Mouse (Mus musculus) kidney, embryonic 16.5 days (tissue): ENCODE results near the gene Hs6st3. TPM values are rescaled to one million over a fixed set of nuclear protein-coding genes. Genes with fewer than 3 reads are reported as not detected.

ENCODE experiments used
- ATAC-seq: fragments of 200-750 bp; cut with Nextera tagmentation; 2 replicates; pipeline ENCODE4 v1.8.0; 2017; ENCODE audit warnings: moderate TSS enrichment; ENCODE audit not compliant: low FRiP score, low TSS enrichment
- H3K27ac ChIP-seq: fragments of 300-500 bp; sonication (generic); 2 replicates; pipeline ENCODE4 v1.5.1; 2014; ENCODE audit warnings: low read length
- H3K27me3 ChIP-seq: fragments of 300-500 bp; sonication (generic); 2 replicates; pipeline ENCODE4 v1.6.1; 2014; ENCODE audit warnings: low read length, control low read depth, mixed read lengths; ENCODE audit not compliant: insufficient read depth
- H3K36me3 ChIP-seq: fragments of 300-500 bp; sonication (generic); 2 replicates; pipeline ENCODE4 v1.6.1; 2014; ENCODE audit warnings: low read length, control low read depth, mixed read lengths; ENCODE audit not compliant: insufficient read depth
- H3K4me1 ChIP-seq: fragments of 300-500 bp; sonication (generic); 2 replicates; pipeline ENCODE4 v1.6.1; 2014; ENCODE audit warnings: low read length, control low read depth, mixed read lengths; ENCODE audit not compliant: insufficient read depth
- H3K4me2 ChIP-seq: fragments of 300-500 bp; sonication (generic); replicated peaks from 2 replicates; pipeline ENCODE4 v1.6.1; 2014; ENCODE audit warnings: low read depth, low read length
- H3K4me3 ChIP-seq: fragments of 300-500 bp; sonication (generic); 2 replicates; pipeline ENCODE4 v1.5.1; 2014; ENCODE audit warnings: mild to moderate bottlenecking, low read length
- H3K9ac ChIP-seq: fragments of 300-500 bp; sonication (generic); replicated peaks from 2 replicates; pipeline ENCODE4 v1.6.1; 2014; ENCODE audit warnings: low read length
- H3K9me3 ChIP-seq: fragments of 300-500 bp; sonication (generic); 2 replicates; pipeline ENCODE4 v1.6.1; 2016; ENCODE audit warnings: low read length, control low read depth
- WGBS: fragments of 180-500 bp; shearing (Covaris S2); extraction: QIAGEN DNeasy Blood & Tissue Kit; methylation state at CpG from one replicate; pipeline ENCODE4 v1.1.7; 2014; 5-methylcytosine and 5-hydroxymethylcytosine counted together
- polyA plus RNA-seq: library from polyadenylated mRNA; unstranded; fragments of >200 nt; fragmentation: Nextera tagmentation; extraction: Ambion mirVana; gene quantifications from 2 replicates; pipeline ENCODE4 v1.2.1, GENCODE M21; 2015

The Hs6st3 gene
- polyA plus RNA-seq, 1 experiment from 2014 or later, result 0.09 TPM

GRCm38 (mm10) chr14:119717323-119717722 lies 579.2 kb downstream of the Hs6st3 start:
- Histone ChIP-seq H3K4me2 (no peak overlapping the region), H3K4me1 (no peaks in the 10 kb centered on the region), H3K9me3 (no peaks in the 10 kb centered on the region), H3K9ac (no peak overlapping the region), H3K27ac (no peak overlapping the region), H3K36me3 (no peaks in the 10 kb centered on the region), H3K4me3 (no peak overlapping the region), H3K27me3 (no peaks in the 10 kb centered on the region)
- ATAC-seq, result no peak; the same call in 1 of the 2 replicates
- 53% methylated on average over 1 of the region's 1 CpGs for whole genome bisulfite sequencing

- no peaks in the 10 kb centered on the region for H3K4me1 ChIP-seq
- no peaks in the 10 kb centered on the region for H3K9me3 ChIP-seq
- no peak overlapping the region for H3K4me3 ChIP-seq
- ATAC-seq, result no peak
- H3K36me3 ChIP-seq, result no peaks in the 10 kb centered on the region
- H3K4me2 ChIP-seq, result no peak overlapping the region
- H3K9ac ChIP-seq, result no peak overlapping the region
- WGBS, result 86% methylated on average over 6 of the region's 6 CpGs
- no peaks in the 10 kb centered on the region for H3K27me3 ChIP-seq
- H3K27ac ChIP-seq, result no peak overlapping the region
Measured at GRCm38 (mm10) chr14:119725102-119725501, 587.0 kb downstream of the Hs6st3 start.

GRCm38 (mm10) chr14:119731436-119732080 lies 593.4 kb downstream of the Hs6st3 start:
- H3K4me3 ChIP-seq, result no peak overlapping the region
- H3K36me3 ChIP-seq, result no peaks in the 10 kb centered on the region
- H3K9ac ChIP-seq, result no peak overlapping the region
- H3K9me3 ChIP-seq, result no peaks in the 10 kb centered on the region
- H3K27ac ChIP-seq, result no peak overlapping the region
- H3K4me1 ChIP-seq, result no peaks in the 10 kb centered on the region
- no peak overlapping the region for H3K4me2 ChIP-seq
- WGBS, result 84% methylated on average over 7 of the region's 7 CpGs
- H3K27me3 ChIP-seq, result no peaks in the 10 kb centered on the region
- ATAC-seq, result no peak

- Histone ChIP-seq H3K9me3 (no peaks in the 10 kb centered on the region), H3K4me2 (no peak overlapping the region), H3K27ac (no peak overlapping the region), H3K4me1 (no peaks in the 10 kb centered on the region), H3K36me3 (no peaks in the 10 kb centered on the region), H3K4me3 (no peak overlapping the region), H3K27me3 (no peaks in the 10 kb centered on the region), H3K9ac (no peak overlapping the region)
- no peak for ATAC-seq
- WGBS, result 94% methylated on average over 4 of the region's 4 CpGs
Measured at GRCm38 (mm10) chr14:119732219-119732618, 594.1 kb downstream of the Hs6st3 start.

- no peak overlapping the region for H3K4me2 ChIP-seq
- H3K4me3 ChIP-seq, result no peak overlapping the region
- H3K9ac ChIP-seq, result no peak overlapping the region
- ATAC-seq, result no peak
- WGBS, result 84% methylated on average over 5 of the region's 5 CpGs
- no peak overlapping the region for H3K27ac ChIP-seq
- H3K36me3 ChIP-seq, result no peaks in the 10 kb centered on the region
- no peaks in the 10 kb centered on the region for H3K27me3 ChIP-seq
- H3K4me1 ChIP-seq, result no peaks in the 10 kb centered on the region
- H3K9me3 ChIP-seq, result no peaks in the 10 kb centered on the region
Measured at GRCm38 (mm10) chr14:119737408-119737961, 599.3 kb downstream of the Hs6st3 start.

GRCm38 (mm10) chr14:119741791-119742190 lies 603.6 kb downstream of the Hs6st3 start:
- no peaks in the 10 kb centered on the region for H3K4me1 ChIP-seq
- H3K9ac ChIP-seq, result no peak overlapping the region
- no peak overlapping the region for H3K4me2 ChIP-seq
- no peaks in the 10 kb centered on the region for H3K36me3 ChIP-seq
- ATAC-seq, result no peak
- H3K27me3 ChIP-seq, result no peaks in the 10 kb centered on the region
- no peak overlapping the region for H3K27ac ChIP-seq
- 86% methylated on average over 1 of the region's 1 CpGs for WGBS
- H3K4me3 ChIP-seq, result no peak overlapping the region
- H3K9me3 ChIP-seq, result no peaks in the 10 kb centered on the region

GRCm38 (mm10) chr14:119761376-119761775 lies 623.2 kb downstream of the Hs6st3 start:
- WGBS, result 84% methylated on average over 7 of the region's 7 CpGs
- no peak for ATAC-seq
- no peaks in the 10 kb centered on the region for H3K36me3 ChIP-seq
- H3K27ac ChIP-seq, result no peak overlapping the region
- H3K9ac ChIP-seq, result no peak overlapping the region
- no peaks in the 10 kb centered on the region for H3K27me3 ChIP-seq
- H3K4me3 ChIP-seq, result no peak overlapping the region
- H3K4me1 ChIP-seq, result no peaks in the 10 kb centered on the region
- no peaks in the 10 kb centered on the region for H3K9me3 ChIP-seq
- H3K4me2 ChIP-seq, result no peak overlapping the region

- WGBS, result 79% methylated on average over 4 of the region's 4 CpGs
- no peak overlapping the region for H3K4me2 ChIP-seq
- H3K36me3 ChIP-seq, result no peaks in the 10 kb centered on the region
- H3K27me3 ChIP-seq, result no peaks in the 10 kb centered on the region
- no peak overlapping the region for H3K27ac ChIP-seq
- ATAC-seq, result no peak
- no peaks in the 10 kb centered on the region for H3K9me3 ChIP-seq
- H3K4me1 ChIP-seq, result no peaks in the 10 kb centered on the region
- H3K9ac ChIP-seq, result no peak overlapping the region
- no peak overlapping the region for H3K4me3 ChIP-seq
Measured at GRCm38 (mm10) chr14:119772040-119772439, 633.9 kb downstream of the Hs6st3 start.

- Histone ChIP-seq H3K36me3 (no peaks in the 10 kb centered on the region), H3K4me2 (no peak overlapping the region), H3K27me3 (no peaks in the 10 kb centered on the region), H3K4me1 (no peaks in the 10 kb centered on the region), H3K9ac (no peak overlapping the region), H3K4me3 (no peak overlapping the region), H3K9me3 (no peaks in the 10 kb centered on the region), H3K27ac (no peak overlapping the region)
- no peak for ATAC-seq
- 81% methylated on average over 3 of the region's 3 CpGs for WGBS
Measured at GRCm38 (mm10) chr14:119776261-119776660, 638.1 kb downstream of the Hs6st3 start.

GRCm38 (mm10) chr14:119779982-119780588 lies 641.9 kb downstream of the Hs6st3 start:
- Histone ChIP-seq H3K27me3 (no peaks in the 10 kb centered on the region), H3K9me3 (no peaks in the 10 kb centered on the region), H3K36me3 (no peaks in the 10 kb centered on the region), H3K9ac (no peak overlapping the region), H3K27ac (no peak overlapping the region), H3K4me1 (no peaks in the 10 kb centered on the region), H3K4me3 (no peak overlapping the region), H3K4me2 (no peak overlapping the region)
- no peak for ATAC-seq
- 76% methylated on average over 12 of the region's 12 CpGs for WGBS
